ENCODE assay signal across 9 mouse cellular contexts in genomic region chr7:28821261-28821831, GRCm38 (mm10). TPM values are rescaled to one million over a fixed set of nuclear protein-coding genes. Genes with fewer than 3 reads are reported as not detected.
A peak's percentile ranks its signal among the peaks of the same experiment; 100 is the strongest.
DNase-seq lines count a peak whose midpoint lies in the region; ATAC-seq and TF ChIP-seq lines count a peak whose summit lies in the region.
"Had no signal": no experiment of that assay in that cellular context is flagged by ENCODE, and none has a peak within 500 bp of the region (broad histone marks: within the 10 kb centered on the region; RNA-seq: fewer than 3 reads in every experiment).

No protein-coding gene starts in this region.

- in situ Hi-C loops in CH12.LX (cut with MboI; ENCODE audit: low pct_ligation_motif_present, low pct_unique_long_range_greater_than_20kb, low sequenced_read_pairs), result no loop called here

- 17% methylated on average over 10 of the region's 10 CpGs for WGBS in cerebellum, adult 2 months
- 44% methylated on average over 10 of the region's 10 CpGs for WGBS in heart, embryonic 15.5 days
- 72% methylated on average over 10 of the region's 10 CpGs for WGBS in thymus, adult 2 months

- no peaks in the 10 kb centered on the region for H3K9me3 ChIP-seq in CH12.LX (replicated peaks; ENCODE audit: low read length)
- H3K9me3 ChIP-seq in heart, embryonic 15.5 days (replicated peaks), result no peaks in the 10 kb centered on the region
- H3K9me3 ChIP-seq: liver, embryonic 13.5 days had no signal

- peak overlapping the region; percentile 90 for H3K27ac ChIP-seq in CH12.LX (ENCODE audit: insufficient read depth, low read depth)
- peak overlapping the region; percentile 67 for H3K27ac ChIP-seq in cerebellum, adult 2 months (ENCODE audit: insufficient read depth, low read length)
- peak overlapping the region; percentile 59 for H3K27ac ChIP-seq in heart, embryonic 15.5 days
- H3K27ac ChIP-seq in thymus, adult 2 months (ENCODE audit: control insufficient read depth, insufficient read depth, low read length), result no peak overlapping the region

- no peaks in the 10 kb centered on the region for H3K27me3 ChIP-seq in CH12.LX (replicated peaks)
- no peaks in the 10 kb centered on the region for H3K27me3 ChIP-seq in cerebellum, adult 2 months (ENCODE audit: control insufficient read depth, insufficient read depth, low read length)
- H3K27me3 ChIP-seq in heart, embryonic 15.5 days, result no peaks in the 10 kb centered on the region
- H3K27me3 ChIP-seq in thymus, adult 2 months (ENCODE audit: control insufficient read depth, insufficient read depth, low read length), result no peaks in the 10 kb centered on the region
- H3K27me3 ChIP-seq: liver, embryonic 13.5 days had no signal

- H3K79me2 ChIP-seq in CH12.LX (replicated peaks; ENCODE audit: control insufficient read depth, extremely low read depth, insufficient read depth, poor library complexity, severe bottlenecking), result peaks cover 29% of the 10 kb centered on the region

- peaks cover 36 to 83% of the 10 kb centered on the region in 2 experiments for H3K4me1 ChIP-seq in CH12.LX (ENCODE audit: control insufficient read depth in 1 of 2, insufficient read depth in 2 of 2)
- H3K4me1 ChIP-seq in cerebellum, adult 2 months (ENCODE audit: control insufficient read depth, insufficient read depth, low read length), result peaks cover 31% of the 10 kb centered on the region
- H3K4me1 ChIP-seq in heart, embryonic 15.5 days (replicated peaks), result peaks cover 73% of the 10 kb centered on the region
- H3K4me1 ChIP-seq in thymus, adult 2 months (replicated peaks; ENCODE audit: control insufficient read depth, insufficient read depth, low read length), result peaks cover 28% of the 10 kb centered on the region

- TF ChIP-seq RAD21 in CH12.LX (IDR thresholded peaks at IDR 0.05; ENCODE audit: low read depth, low read length), result no peak

- DNase-seq in kidney, adult 18-20 months, result peak; percentile 50
- DNase-seq in kidney, adult 9 months, result no peak
- peak; percentile 82 for DNase-seq in CH12.LX (ENCODE audit: extremely low read depth)
- DNase-seq in cerebellum, adult 2 months, result peak; percentile 75 to 83
- peak; percentile 51 to 62 for DNase-seq in layer of hippocampus, postnatal 10 days (ENCODE audit: low spot score in 2 of 2)
- peak; percentile 64 for DNase-seq in telencephalon, adult 2 months (ENCODE audit: low read depth, low spot score)
- DNase-seq in thymus, adult 2 months, result no peak
- DNase-seq: liver, embryonic 13.5 days had no signal

- ATAC-seq in heart, embryonic 15.5 days (replicated peaks; ENCODE audit: insufficient number of reproducible peaks, insufficient read depth, low FRiP score, low read depth), result peak; percentile 21

- no peak overlapping the region for H3K9ac ChIP-seq in CH12.LX (ENCODE audit: insufficient read depth, low read depth)
- H3K9ac ChIP-seq in heart, embryonic 15.5 days, result 0 out of 2 replicates have a peak overlapping the region, but pooled peaks have one; percentile 14
- H3K9ac ChIP-seq: liver, embryonic 13.5 days had no signal

- no peak overlapping the region for H3K4me2 ChIP-seq in CH12.LX (ENCODE audit: insufficient read depth, low read depth, poor library complexity, severe bottlenecking)
- no peak overlapping the region for H3K4me2 ChIP-seq in heart, embryonic 15.5 days
- H3K4me2 ChIP-seq: liver, embryonic 13.5 days had no signal

- no peak overlapping the region for H3K4me3 ChIP-seq in CH12.LX (replicated peaks in 1 of 3; ENCODE audit: low read depth in 2 of 3, low read length in 2 of 3, poor library complexity in 1 of 3)
- H3K4me3 ChIP-seq in cerebellum, adult 2 months (replicated peaks; ENCODE audit: insufficient read depth, low read depth, low read length), result no peak overlapping the region
- no peak overlapping the region for H3K4me3 ChIP-seq in heart, embryonic 15.5 days
- no peak overlapping the region for H3K4me3 ChIP-seq in thymus, adult 2 months (ENCODE audit: control insufficient read depth, insufficient read depth, low read length)
- H3K4me3 ChIP-seq: liver, embryonic 13.5 days had no signal

- peak; percentile 45; the same call in 1 of the 2 replicates for TF ChIP-seq EP300 in CH12.LX (IDR thresholded peaks at IDR 0.05; ENCODE audit: low read length)

- dilution Hi-C loops in CH12.LX (cut with MboI; ENCODE audit: extremely low pct_ligation_motif_present, extremely low pct_unique_long_range_greater_than_20kb, low sequenced_read_pairs), result no loop called here

- peaks cover 59 to 68% of the 10 kb centered on the region in 2 experiments for H3K36me3 ChIP-seq in CH12.LX (replicated peaks in 1 of 2; ENCODE audit: control insufficient read depth in 1 of 2, insufficient read depth in 1 of 2, low read length in 1 of 2)
- H3K36me3 ChIP-seq in heart, embryonic 15.5 days, result peaks cover 66% of the 10 kb centered on the region
- H3K36me3 ChIP-seq in thymus, adult 2 months (ENCODE audit: control insufficient read depth, insufficient read depth, low read length), result peaks cover 63% of the 10 kb centered on the region

- TF ChIP-seq POLR2A in CH12.LX (IDR thresholded peaks at IDR 0.05; ENCODE audit: low read depth, low read length), result no peak
- no peak for TF ChIP-seq POLR2A in cerebellum, adult 2 months (IDR thresholded peaks at IDR 0.05; ENCODE audit: borderline replicate concordance, insufficient read depth, low read length)
- no peak for TF ChIP-seq POLR2A in thymus, adult 2 months (IDR thresholded peaks at IDR 0.05; ENCODE audit: control insufficient read depth, extremely low read depth, insufficient read depth, low read length, poor library complexity)

- TF ChIP-seq CTCF in CH12.LX (conservative IDR thresholded peaks at IDR 0.05 in 1 of 2, IDR thresholded peaks at IDR 0.05 in 1 of 2; ENCODE audit: low read depth in 2 of 2, low read length in 2 of 2), result no peak
- TF ChIP-seq CTCF in cerebellum, adult 2 months (IDR thresholded peaks at IDR 0.05; ENCODE audit: borderline replicate concordance, insufficient read depth, low read depth, low read length), result no peak
- no peak for TF ChIP-seq CTCF in thymus, adult 2 months (IDR thresholded peaks at IDR 0.05; ENCODE audit: borderline replicate concordance, control insufficient read depth, extremely low read depth, insufficient read depth, low read length, poor library complexity)

TF ChIP-seq in CH12.LX, 34 proteins besides CTCF, POLR2A, EP300 and RAD21 (continues in another document):
- no peak for TF ChIP-seq USF2 (conservative IDR thresholded peaks at IDR 0.05; ENCODE audit: low read depth, low read length)
- TF ChIP-seq MXI1 (IDR thresholded peaks at IDR 0.05; ENCODE audit: low read depth, low read length), result 0 out of 2 replicates have a peak, but pooled peaks have one; percentile 13
- no peak for TF ChIP-seq MAFK (IDR thresholded peaks at IDR 0.05; ENCODE audit: insufficient replicate concordance, low read length)
- no peak for TF ChIP-seq TBP (conservative IDR thresholded peaks at IDR 0.05; ENCODE audit: low read depth, low read length)
- no peak for TF ChIP-seq NRF1 (IDR thresholded peaks at IDR 0.05; ENCODE audit: low read depth, low read length)
- TF ChIP-seq GABPA (IDR thresholded peaks at IDR 0.05; ENCODE audit: insufficient replicate concordance, low read depth, low read length), result no peak
- TF ChIP-seq KAT2A (IDR thresholded peaks at IDR 0.05; ENCODE audit: insufficient replicate concordance, low read length), result no peak
- no peak; the same call in 1 of the 2 replicates for TF ChIP-seq BHLHE40 (IDR thresholded peaks at IDR 0.05; ENCODE audit: low read depth, low read length)
- TF ChIP-seq CHD2 (IDR thresholded peaks at IDR 0.05; ENCODE audit: low read length), result no peak
- TF ChIP-seq TCF12 (IDR thresholded peaks at IDR 0.05; ENCODE audit: low read depth, low read length), result 0 out of 2 replicates have a peak, but pooled peaks have one; percentile 21

RNA-seq across cellular contexts. Expression of gene Ech1, which starts 3.7 kb away (rescaled TPM):
- total RNA-seq in CH12.LX (2012; rRNA removed), result 103 and 124 TPM in 2 replicates
- 119 and 121 TPM in 2 replicates for total RNA-seq in CH12.LX (2014; rRNA removed)
- polyA plus RNA-seq in CH12.LX (2012; ENCODE audit: insufficient read length, low read depth), result 65.1 and 67.6 TPM in 2 replicates
- 106 and 115 TPM in 2 replicates for polyA plus RNA-seq in cerebellum, adult 2 months (2012; rRNA removed)
- polyA plus RNA-seq in heart, embryonic 15.5 days (2015; fragmentation: Nextera tagmentation; extraction: Ambion mirVana), result 224 and 234 TPM in 2 replicates
- 10 to 100 TPM; 49.1 to 50.8 TPM for total RNA-seq in layer of hippocampus, postnatal 10 days (2021)
- polyA plus RNA-seq in thymus, adult 2 months (2012; rRNA removed), result 287 and 359 TPM in 2 replicates

RNA-seq across cellular contexts. Expression of gene Lgals4, which starts 12.3 kb away (rescaled TPM):
- 3.9 and 7.0 TPM in 2 replicates for total RNA-seq in CH12.LX (2012; rRNA removed)
- total RNA-seq in CH12.LX (2014; rRNA removed), result 2.6 and 3.6 TPM in 2 replicates
- polyA plus RNA-seq in CH12.LX (2012; ENCODE audit: insufficient read length, low read depth), result 6.5 and 7.2 TPM in 2 replicates
- 6.9 and 8.3 TPM in 2 replicates for polyA plus RNA-seq in cerebellum, adult 2 months (2012; rRNA removed)
- 8.2 and 9.1 TPM in 2 replicates for polyA plus RNA-seq in heart, embryonic 15.5 days (2015; fragmentation: Nextera tagmentation; extraction: Ambion mirVana)
- 1 to 10 TPM; 2.1 to 2.7 TPM for total RNA-seq in layer of hippocampus, postnatal 10 days (2021)
- 23.2 and 29.7 TPM in 2 replicates for polyA plus RNA-seq in thymus, adult 2 months (2012; rRNA removed)

RNA-seq across cellular contexts. Expression of gene Hnrnpl, which starts 13.0 kb away (rescaled TPM):
- total RNA-seq in CH12.LX (2012; rRNA removed) (296 and 342 TPM in 2 replicates), CH12.LX (2014; rRNA removed) (365 and 371 TPM in 2 replicates)
- 640 and 645 TPM in 2 replicates for polyA plus RNA-seq in CH12.LX (2012; ENCODE audit: insufficient read length, low read depth)
- 366 and 379 TPM in 2 replicates for polyA plus RNA-seq in cerebellum, adult 2 months (2012; rRNA removed)
- polyA plus RNA-seq in heart, embryonic 15.5 days (2015; fragmentation: Nextera tagmentation; extraction: Ambion mirVana), result 152 and 158 TPM in 2 replicates
- 100 to 1,000 TPM; 441 to 521 TPM for total RNA-seq in layer of hippocampus, postnatal 10 days (2021)
- 562 and 568 TPM in 2 replicates for polyA plus RNA-seq in thymus, adult 2 months (2012; rRNA removed)

RNA-seq across cellular contexts. Expression of gene Rinl, which starts 32.6 kb away (rescaled TPM):
- total RNA-seq in CH12.LX (2012; rRNA removed), result 60.9 and 65.5 TPM in 2 replicates
- 41.5 and 46.1 TPM in 2 replicates for total RNA-seq in CH12.LX (2014; rRNA removed)
- 60.6 and 61.8 TPM in 2 replicates for polyA plus RNA-seq in CH12.LX (2012; ENCODE audit: insufficient read length, low read depth)
- polyA plus RNA-seq in cerebellum, adult 2 months (2012; rRNA removed), result 3.0 and 3.1 TPM in 2 replicates
- polyA plus RNA-seq in heart, embryonic 15.5 days (2015; fragmentation: Nextera tagmentation; extraction: Ambion mirVana), result 2.8 and 7.3 TPM in 2 replicates
- total RNA-seq in layer of hippocampus, postnatal 10 days (2021), result 1 to 10 TPM; 1.5 to 2.0 TPM
- polyA plus RNA-seq in thymus, adult 2 months (2012; rRNA removed), result 91.9 and 93.7 TPM in 2 replicates

RNA-seq across cellular contexts. Expression of gene Lgals7, which starts 42.3 kb away (rescaled TPM):
- not detected in 2 replicates for total RNA-seq in CH12.LX (2012; rRNA removed)
- total RNA-seq in CH12.LX (2014; rRNA removed), result not detected in 2 replicates
- polyA plus RNA-seq in CH12.LX (2012; ENCODE audit: insufficient read length, low read depth), result not detected in 2 replicates
- 0.16 TPM in 1 of 2 replicates, not detected in the other for polyA plus RNA-seq in cerebellum, adult 2 months (2012; rRNA removed)
- polyA plus RNA-seq in heart, embryonic 15.5 days (2015; fragmentation: Nextera tagmentation; extraction: Ambion mirVana), result 1.7 and 2.7 TPM in 2 replicates
- total RNA-seq in layer of hippocampus, postnatal 10 days (2021), result under 1 TPM in 1 of 2 experiments, not detected in 1; 0.62 TPM
- 13.0 and 15.5 TPM in 2 replicates for polyA plus RNA-seq in thymus, adult 2 months (2012; rRNA removed)

Comparison
In these comparisons a context has a peak if more than half of its experiments do, and no peak if none do; other contexts are left out.
1. DNase-seq: peak in kidney, adult 18-20 months (single experiment), CH12.LX (single experiment), cerebellum, adult 2 months (2 of 2), layer of hippocampus, postnatal 10 days (2 of 2) and telencephalon, adult 2 months (single experiment); none in kidney, adult 9 months (single experiment) and thymus, adult 2 months (single experiment).